Mouse (Mus musculus) lung, adult 2 months (tissue): ENCODE measurements around the gene Fscn1. TPM values are rescaled to one million over a fixed set of nuclear protein-coding genes. Genes with fewer than 3 reads are reported as not detected.

Experiments used
- DNase-seq: peaks from one replicate; pipeline ENCODE4 v3.0.0; 2022
- H3K4me1 ChIP-seq: fragments of 200-500 bp; 2 replicates; pipeline ENCODE4 v1.6.1; 2011; ENCODE audit warnings: low read length; ENCODE audit not compliant: control insufficient read depth, insufficient read depth
- H3K4me3 ChIP-seq: fragments of 200-500 bp; replicated peaks from 2 replicates; pipeline ENCODE3; 2011; ENCODE audit warnings: low read depth, mild to moderate bottlenecking, control low read depth, low read length; ENCODE audit errors: extremely low read depth
- CTCF ChIP-seq: fragments of 200-500 bp; IDR thresholded peaks from 2 replicates; pipeline ENCODE4 v1.5.1; 2011; ENCODE audit warnings: mild to moderate bottlenecking, low read length, control low read depth; ENCODE audit not compliant: insufficient read depth
- POLR2A ChIP-seq: fragments of 200-500 bp; IDR thresholded peaks from 2 replicates; pipeline ENCODE4 v1.6.1; 2011; ENCODE audit warnings: low read depth, mild to moderate bottlenecking, control low read depth, low read length, borderline replicate concordance; ENCODE audit errors: extremely low read depth
- WGBS: fragments of 180-500 bp; shearing (Covaris S2); methylation state at CpG from one replicate; pipeline ENCODE4 v1.1.7; 2018; 5-methylcytosine and 5-hydroxymethylcytosine counted together
- polyA plus RNA-seq: library from polyadenylated mRNA; depleted of rRNA; stranded (reverse); fragments of >200 nt; gene quantifications from 2 replicates; pipeline ENCODE4 v1.2.3, GENCODE M21; 2012

The Fscn1 gene
- polyA plus RNA-seq, 1 experiment: 21.0 TPM

- TF ChIP-seq POLR2A (no peak), CTCF (no peak)
- 77% methylated on average over 3 of the region's 3 CpGs for WGBS
- no peak overlapping the region for H3K4me3 ChIP-seq
- no peak for DNase-seq
- H3K4me1 ChIP-seq: no peaks in the 10 kb centered on the region
Measured at GRCm38 (mm10) chr5:142953641-142954040, 6.5 kb upstream of the Fscn1 start.

- no peak for DNase-seq
- H3K4me1 ChIP-seq: peaks cover 9% of the 10 kb centered on the region
- no peak for TF ChIP-seq POLR2A
- TF ChIP-seq CTCF: no peak
- 73% methylated on average over 6 of the region's 6 CpGs for WGBS
- H3K4me3 ChIP-seq: no peak overlapping the region
Measured at GRCm38 (mm10) chr5:142956956-142957703, 3.0 kb upstream of the Fscn1 start.

- Histone ChIP-seq H3K4me3 (no peak overlapping the region), H3K4me1 (peaks cover 14% of the 10 kb centered on the region)
- WGBS: 93% methylated on average over 14 of the region's 14 CpGs
- DNase-seq: no peak
- no peak for TF ChIP-seq CTCF
- no peak for TF ChIP-seq POLR2A
Measured at GRCm38 (mm10) chr5:142958464-142958863, 1.7 kb upstream of the Fscn1 start.

- DNase-seq: no peak
- peaks cover 14% of the 10 kb centered on the region for H3K4me1 ChIP-seq
- H3K4me3 ChIP-seq: no peak overlapping the region
- WGBS: 84% methylated on average over 4 of the region's 4 CpGs
- TF ChIP-seq CTCF (no peak), POLR2A (no peak)
Measured at GRCm38 (mm10) chr5:142959156-142959555, 987 bp upstream of the Fscn1 start.

GRCm38 (mm10) chr5:142960775-142961271 is 680 bp downstream of the Fscn1 start:
- DNase-seq: peak; percentile 9
- under 1% methylated on average over 59 of the region's 59 CpGs for WGBS
- Histone ChIP-seq H3K4me1 (peaks cover 14% of the 10 kb centered on the region), H3K4me3 (peak overlapping the region; percentile 66)
- TF ChIP-seq CTCF (no peak), POLR2A (no peak)

GRCm38 (mm10) chr5:142961398-142961880 is 1.3 kb downstream of the Fscn1 start:
- WGBS: 6% methylated on average over 14 of the region's 15 CpGs
- Histone ChIP-seq H3K4me1 (peaks cover 14% of the 10 kb centered on the region), H3K4me3 (peak overlapping the region; percentile 66)
- no peak for DNase-seq
- TF ChIP-seq POLR2A (no peak), CTCF (no peak)

- TF ChIP-seq POLR2A: no peak
- no peak for TF ChIP-seq CTCF
- peak; percentile 27 for DNase-seq
- WGBS: 2% methylated on average over 40 of the region's 43 CpGs
- H3K4me1 ChIP-seq: peaks cover 14% of the 10 kb centered on the region
- H3K4me3 ChIP-seq: peak overlapping the region; percentile 41
Measured at GRCm38 (mm10) chr5:142961881-142962443, 1.8 kb downstream of the Fscn1 start.

GRCm38 (mm10) chr5:142962444-142962961 is 2.4 kb downstream of the Fscn1 start:
- WGBS: 26% methylated on average over 11 of the region's 11 CpGs
- no peak for DNase-seq
- TF ChIP-seq CTCF (no peak), POLR2A (no peak)
- H3K4me1 ChIP-seq: peaks cover 14% of the 10 kb centered on the region
- H3K4me3 ChIP-seq: peak overlapping the region; percentile 41

- no peak overlapping the region for H3K4me3 ChIP-seq
- no peak for DNase-seq
Measured at GRCm38 (mm10) chr5:142963003-142963704, 3.0 kb downstream of the Fscn1 start.

More at GRCm38 (mm10) chr5:142963003-142963704, 3.0 kb downstream of the Fscn1 start:
- peaks cover 14% of the 10 kb centered on the region for H3K4me1 ChIP-seq
- no peak for TF ChIP-seq POLR2A
- no peak for TF ChIP-seq CTCF
- 20% methylated on average over 13 of the region's 13 CpGs for WGBS
